Mouse (Mus musculus): Measurements from ENCODE around the gene Faf2.
"Not testable (repeated sequence)": the region's sequence is repeated elsewhere in the genome, so short reads cannot be mapped to it uniquely, and the experiment has no call there.

Gene Faf2

GRCm38 (mm10) chr13:54607204-54607603, 14.4 kb upstream of the Faf2 start:
- DNase-seq (ENCODE audit: low spot score): no peak

- DNase-seq (ENCODE audit: low spot score): no peak
Observed at GRCm38 (mm10) chr13:54608002-54608401, 13.6 kb upstream of the Faf2 start.

- peak; percentile 44 for DNase-seq (ENCODE audit: low spot score)
Observed at GRCm38 (mm10) chr13:54608666-54609065, 12.9 kb upstream of the Faf2 start.

DNA sequence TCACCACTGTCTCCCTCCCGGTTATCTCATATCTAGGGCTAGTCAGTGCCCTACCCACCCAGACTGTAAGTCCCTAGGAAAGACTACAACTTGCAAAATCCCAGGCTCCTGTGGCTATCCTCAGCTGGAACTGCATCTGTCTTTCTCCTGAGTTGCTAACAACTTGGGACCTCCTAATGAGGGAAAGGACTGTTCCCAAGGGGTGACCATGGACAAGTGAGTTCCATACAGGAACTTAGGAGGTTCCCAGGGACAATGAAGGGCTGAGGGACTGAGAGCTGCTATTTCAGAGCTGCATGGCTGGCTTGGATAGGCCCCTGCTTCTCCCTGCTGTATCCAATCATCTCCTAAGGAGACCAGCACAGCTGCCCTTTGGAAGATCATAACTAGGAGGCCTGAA, 12.3 kb upstream of the Faf2 start:
- DNase-seq (ENCODE audit: low spot score): peak; percentile 11

GRCm38 (mm10) chr13:54610613-54610971, 11.0 kb upstream of the Faf2 start:
- DNase-seq (ENCODE audit: low spot score): peak; percentile 10

GRCm38 (mm10) chr13:54610972-54611754, 10.4 kb upstream of the Faf2 start, which contains the start of gene Cltb:
Gene Cltb (minus strand): TSS chr13:54611344.
- peak; percentile 87 for DNase-seq (ENCODE audit: low spot score)

GRCm38 (mm10) chr13:54613141-54613540, 8.4 kb upstream of the Faf2 start:
- DNase-seq (ENCODE audit: low spot score): not testable (repeated sequence)

GRCm38 (mm10) chr13:54616307-54616706, 5.3 kb upstream of the Faf2 start:
- no peak for DNase-seq (ENCODE audit: low spot score)

GRCm38 (mm10) chr13:54616998-54617397, 4.6 kb upstream of the Faf2 start:
- no peak for DNase-seq (ENCODE audit: low spot score)

DNA sequence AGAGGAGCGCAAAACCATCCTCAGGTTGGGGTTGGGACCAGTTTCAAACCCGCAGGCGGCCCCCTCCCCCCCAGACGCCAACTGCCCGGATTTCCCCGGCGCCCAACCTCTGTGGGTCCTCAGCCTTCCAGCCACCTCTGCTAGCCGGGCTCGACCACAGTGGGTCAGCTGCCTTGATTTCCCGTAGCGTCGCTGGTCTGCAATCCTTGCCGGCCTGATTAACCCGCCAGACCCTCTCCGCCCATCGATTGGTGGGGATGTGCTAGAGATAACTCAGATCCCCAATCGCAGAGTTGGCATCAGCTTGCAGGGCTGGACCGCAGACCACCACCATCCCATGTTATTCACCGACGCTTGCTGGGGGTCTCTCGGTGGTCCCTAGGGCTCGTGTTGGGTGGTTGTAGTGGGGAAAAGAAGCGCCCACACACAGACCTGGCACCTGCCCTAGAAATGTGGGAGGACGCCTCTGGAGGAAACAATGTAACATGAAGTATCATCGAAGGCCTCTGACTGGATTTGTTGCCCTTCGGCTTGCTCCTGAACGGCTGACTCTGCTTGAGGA, 457 bp downstream of the Faf2 start:
- no peak for DNase-seq (ENCODE audit: low spot score)

DNA sequence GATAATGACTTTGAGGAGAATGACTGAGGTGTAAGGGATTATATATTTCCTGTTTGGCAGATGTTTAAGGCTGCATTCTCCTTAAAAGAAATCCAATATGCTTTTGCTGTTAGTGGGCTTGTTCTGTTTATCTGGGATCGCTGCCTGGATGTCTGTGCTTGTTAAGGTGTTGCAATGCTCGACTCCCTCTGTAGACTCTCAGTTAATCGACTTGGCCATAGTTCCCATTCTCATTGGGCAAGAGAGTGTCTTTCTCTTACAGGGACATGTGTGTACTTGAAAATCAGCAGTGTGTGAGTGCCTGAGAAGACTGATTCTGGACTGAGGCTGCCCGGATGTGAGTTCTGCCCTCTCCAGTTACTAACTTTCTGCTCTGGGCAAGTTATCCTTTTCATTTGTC, 7.5 kb downstream of the Faf2 start:
- no peak for DNase-seq (ENCODE audit: low spot score)

DNA sequence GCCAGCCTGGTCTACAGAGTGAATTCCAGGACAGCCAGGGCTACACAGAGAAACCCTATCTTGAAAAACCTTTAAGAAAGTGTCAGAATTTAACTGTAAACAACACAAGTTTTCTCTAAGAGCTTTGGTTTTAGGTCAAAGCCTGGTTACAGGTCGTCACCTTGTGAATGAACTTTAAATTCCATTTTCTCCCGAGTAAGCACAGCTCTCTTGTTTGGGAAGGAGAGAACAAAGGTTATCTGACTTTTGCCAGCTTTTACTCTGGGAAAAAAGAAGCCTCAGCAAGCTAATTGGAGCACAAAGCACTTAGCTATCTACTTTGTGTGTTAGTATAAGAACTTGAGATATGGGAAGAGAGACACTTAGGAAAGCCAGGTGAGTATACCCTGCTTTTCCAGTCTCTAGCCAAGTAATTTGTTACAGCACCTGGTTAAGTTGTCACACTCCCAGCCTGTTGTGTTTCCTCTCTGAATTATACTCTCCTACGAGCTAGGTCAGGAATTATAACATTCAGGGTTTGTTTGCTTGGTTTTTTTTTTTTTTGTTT, 11.2 kb downstream of the Faf2 start:
- DNase-seq (ENCODE audit: low spot score): no peak

DNA sequence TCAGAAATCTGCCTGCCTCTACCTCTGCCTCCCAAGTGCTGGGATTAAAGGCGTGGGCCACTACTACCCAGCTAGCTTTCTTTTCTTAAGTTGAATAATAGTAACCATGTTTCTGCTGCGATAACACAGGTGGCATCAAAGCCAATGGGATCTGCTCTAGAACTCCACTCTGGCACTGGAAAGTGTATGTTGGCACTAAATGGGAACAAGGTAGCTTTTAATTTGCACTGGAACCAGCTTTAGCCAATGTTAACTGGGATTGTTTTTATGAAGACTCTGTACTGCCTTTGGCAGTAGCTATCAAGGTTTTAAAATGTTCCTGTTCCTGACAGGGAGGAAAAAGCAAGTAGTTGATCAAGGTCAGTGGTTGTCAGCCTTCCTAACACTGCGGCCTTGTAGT, 13.4 kb downstream of the Faf2 start:
- no peak for DNase-seq (ENCODE audit: low spot score)

GRCm38 (mm10) chr13:54650461-54650860, 28.9 kb downstream of the Faf2 start:
- no peak for DNase-seq (ENCODE audit: low spot score)

GRCm38 (mm10) chr13:54660877-54661276, 39.3 kb downstream of the Faf2 start:
- DNase-seq (ENCODE audit: low spot score): no peak

DNA sequence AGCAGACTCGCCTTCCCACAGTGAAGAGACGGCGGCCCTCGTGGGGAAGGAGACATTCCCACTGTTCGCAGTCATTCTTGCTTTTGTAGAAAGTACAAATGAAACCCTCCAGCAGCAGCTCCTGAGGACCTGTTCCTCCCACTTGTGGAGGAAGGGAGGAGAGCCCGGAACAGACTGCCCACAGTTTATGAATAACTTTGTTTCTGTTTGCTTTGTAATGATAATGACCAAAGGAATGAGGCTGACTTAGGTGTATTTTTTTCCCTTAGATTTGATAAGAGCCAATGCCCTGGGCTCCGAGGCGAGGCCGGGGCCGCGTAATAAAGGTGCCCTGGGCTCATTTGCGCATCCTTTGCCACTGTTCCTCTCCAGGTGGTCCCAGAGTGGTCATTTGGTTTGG, 39.8 kb downstream of the Faf2 start:
- DNase-seq (ENCODE audit: low spot score): no peak

DNA sequence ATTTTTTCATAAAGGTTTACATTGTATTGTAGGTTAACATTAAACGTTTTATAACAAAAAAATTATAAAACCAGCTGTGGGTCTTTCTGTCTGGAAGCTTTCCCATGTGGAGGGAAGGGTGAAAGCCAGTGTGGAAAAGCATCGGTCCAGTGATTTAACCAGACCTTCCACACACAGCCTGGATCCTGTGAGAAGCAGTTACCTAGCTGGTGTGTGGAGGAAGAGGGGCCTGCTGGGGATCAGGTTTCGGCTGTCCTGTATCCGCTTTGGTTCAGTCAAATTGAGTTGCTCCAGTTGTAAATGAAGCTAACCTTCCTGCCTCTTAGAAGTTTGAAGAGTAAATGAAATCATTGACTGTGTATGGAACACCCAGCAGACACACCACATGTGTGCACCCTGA, 42.4 kb downstream of the Faf2 start:
- no peak for DNase-seq (ENCODE audit: low spot score)

GRCm38 (mm10) chr13:54664509-54664908, 42.9 kb downstream of the Faf2 start:
- DNase-seq (ENCODE audit: low spot score): no peak

DNA sequence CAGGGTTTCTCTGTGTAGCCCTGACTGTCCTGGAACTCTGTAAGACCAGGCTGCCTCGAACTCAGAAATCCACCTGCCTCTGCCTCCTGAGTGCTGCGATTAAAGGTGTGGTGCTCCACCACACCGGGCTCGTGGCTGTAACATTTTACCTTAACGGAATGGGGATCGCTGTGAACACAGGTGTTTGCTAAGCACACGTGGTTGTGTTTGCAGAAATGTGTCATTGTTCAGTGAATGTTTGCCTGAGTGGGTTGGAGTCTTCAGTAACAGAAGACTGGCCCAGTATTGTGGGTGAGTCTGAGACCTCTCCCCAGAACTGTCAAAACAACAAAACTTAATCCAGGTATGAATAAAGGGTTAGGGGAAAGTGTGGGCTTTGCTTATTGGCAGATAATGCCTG, 43.5 kb downstream of the Faf2 start:
- no peak for DNase-seq (ENCODE audit: low spot score)

DNA sequence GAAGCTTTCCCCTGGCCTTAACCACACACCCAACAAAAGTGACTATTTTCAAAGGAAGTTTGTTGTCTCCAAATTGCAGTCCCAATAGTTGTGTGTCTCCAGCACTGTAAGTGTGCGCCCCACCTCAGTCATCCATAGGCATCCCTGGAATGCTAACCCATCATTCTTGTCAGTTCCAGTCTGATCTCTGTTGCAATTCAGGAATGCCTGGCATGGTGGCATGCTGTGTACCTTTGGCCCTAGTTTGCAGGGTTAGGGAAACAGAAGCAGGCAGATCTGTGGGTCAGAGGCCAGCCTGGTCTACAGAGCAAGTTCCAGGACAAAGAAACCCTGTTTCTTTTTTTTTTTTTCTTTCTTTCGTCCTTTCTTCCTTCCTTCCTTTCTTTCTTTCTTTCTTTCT, 48.9 kb downstream of the Faf2 start:
- DNase-seq (ENCODE audit: low spot score): no peak

DNA sequence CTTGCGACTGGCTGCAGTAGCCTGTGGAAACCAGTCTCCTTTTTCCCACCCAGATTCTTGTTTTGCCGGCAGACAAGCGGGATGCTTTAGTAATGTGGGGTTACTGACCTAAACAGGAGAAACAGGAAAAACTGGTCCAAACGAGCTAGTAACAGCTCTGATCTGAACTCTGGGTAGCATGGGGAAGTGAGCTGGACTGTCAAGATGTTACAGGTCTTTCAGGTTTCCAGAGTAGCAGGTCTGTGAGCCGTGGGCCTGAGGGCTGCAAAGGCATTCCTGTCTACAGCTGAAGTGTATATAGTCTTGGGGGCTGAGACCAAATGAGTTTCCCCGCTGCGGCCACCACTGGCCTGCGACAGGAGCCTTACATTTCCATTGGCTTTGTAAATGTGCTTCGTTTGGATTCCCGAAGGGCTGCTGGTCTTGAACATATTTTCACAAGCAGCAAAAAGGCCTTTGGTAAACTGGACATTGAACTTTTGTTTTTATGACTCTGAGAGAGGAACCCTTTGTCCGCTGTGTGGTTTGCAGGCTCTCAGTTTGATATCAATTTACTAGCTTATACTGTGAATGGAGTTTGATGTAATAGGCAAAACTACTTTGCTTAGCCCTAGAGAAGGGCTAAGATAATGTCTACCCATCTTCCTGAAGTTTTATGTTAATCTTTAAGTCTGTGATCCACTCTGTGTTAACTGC, 54.5 kb downstream of the Faf2 start:
- no peak for DNase-seq (ENCODE audit: low spot score)

GRCm38 (mm10) chr13:54678263-54678662, 56.7 kb downstream of the Faf2 start:
- DNase-seq (ENCODE audit: low spot score): no peak

All from retina, embryonic 14.5 days (tissue).